Comparison of ENCODE assay signal across 1 mouse cellular context in genomic region chr10:77418138-77418537, GRCm38 (mm10).
TF ChIP-seq lines count a peak whose summit lies in the region.

Gene Adarb1, minus strand, starts transcription at chr10:77418270.

TF ChIP-seq in MEL, 35 proteins besides CTCF, POLR2A, EP300 and RAD21 (continued from another document):
- TF ChIP-seq MYC (IDR thresholded peaks at IDR 0.05; ENCODE audit: low read depth, low read length) (no peak), ETS1 (IDR thresholded peaks at IDR 0.05; ENCODE audit: low read depth, low read length) (no peak), UBTF (IDR thresholded peaks at IDR 0.05; ENCODE audit: borderline replicate concordance, insufficient read depth, low read depth, low read length) (no peak), TBP (IDR thresholded peaks at IDR 0.05; ENCODE audit: low read depth, low read length) (no peak)
